Mouse (Mus musculus): ENCODE data around the gene Slx4ip. TPM values are rescaled to one million over a fixed set of nuclear protein-coding genes. Genes with fewer than 3 reads are reported as not detected.

Gene Slx4ip
- polyA plus RNA-seq, 1 experiment from 2014 or later, result 6.6 TPM

DNA sequence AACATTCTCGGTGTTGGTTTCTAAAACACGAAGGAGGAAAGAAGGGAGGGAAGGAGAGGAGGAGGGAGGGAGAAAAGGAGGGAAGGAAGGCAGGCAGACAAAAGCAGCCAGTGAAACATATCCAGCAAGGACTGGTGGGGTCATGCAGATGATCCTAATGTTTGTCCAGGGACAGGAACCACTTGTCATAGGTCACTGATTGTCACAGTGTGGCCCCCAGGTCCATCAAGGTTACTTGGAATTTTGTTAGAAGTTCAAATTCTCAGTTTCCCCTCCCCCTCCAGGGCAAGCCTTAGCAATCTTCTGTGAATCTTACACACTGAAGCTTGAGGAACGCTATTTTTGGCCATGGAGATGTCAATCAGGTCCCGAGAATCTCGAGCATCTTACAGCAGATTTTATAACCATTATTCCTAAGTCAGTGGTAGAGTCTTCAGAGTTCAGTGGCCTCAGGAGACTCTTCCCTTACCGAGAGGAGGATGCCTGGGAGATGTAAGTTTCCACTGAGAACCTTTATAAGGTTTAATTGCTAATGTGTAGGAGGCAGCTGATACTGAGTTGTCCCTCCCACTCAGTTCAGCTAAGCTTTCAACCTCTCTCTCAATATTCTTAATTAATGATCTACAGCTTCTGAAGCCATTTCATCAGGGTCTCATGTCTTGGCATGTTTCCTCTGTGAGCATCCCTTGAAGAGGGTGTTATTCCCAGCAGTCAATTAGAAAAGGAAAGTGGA, 95.1 kb downstream of the Slx4ip start:
- TF ChIP-seq CTCF (IDR thresholded peaks at IDR 0.05), result no peak
- ChIA-PET CTCF (no interaction called here), POLR2A (no interaction called here)
- no peaks in the 10 kb centered on the region for H3K27me3 ChIP-seq
- ATAC-seq (no peak), DNase-seq (ENCODE audit: low read depth, low spot score) (no peak)
- in situ Hi-C loops (cut with MboI; ENCODE audit: low pct_unique_long_range_greater_than_20kb), result no loop called here

GRCm38 (mm10) chr2:136993116-136993515, 102.1 kb downstream of the Slx4ip start:
- TF ChIP-seq CTCF (IDR thresholded peaks at IDR 0.05), result no peak
- ChIA-PET CTCF (interaction anchor here (0.7 to 1.5 kb wide), 4 partner anchors 8 to 739 kb away, joined by 3 to 4 read pairs (median 3); no protein-coding TSS in a partner anchor), POLR2A (no interaction called here)
- in situ Hi-C loops (cut with MboI; ENCODE audit: low pct_unique_long_range_greater_than_20kb), result loop anchor here (5.0 to 10.0 kb wide), 2 partner anchors 76 to 942 kb away; no protein-coding TSS in a partner anchor
- no peaks in the 10 kb centered on the region for H3K27me3 ChIP-seq
- DNase-seq (ENCODE audit: low read depth, low spot score) (no peak), ATAC-seq (no peak)

DNA sequence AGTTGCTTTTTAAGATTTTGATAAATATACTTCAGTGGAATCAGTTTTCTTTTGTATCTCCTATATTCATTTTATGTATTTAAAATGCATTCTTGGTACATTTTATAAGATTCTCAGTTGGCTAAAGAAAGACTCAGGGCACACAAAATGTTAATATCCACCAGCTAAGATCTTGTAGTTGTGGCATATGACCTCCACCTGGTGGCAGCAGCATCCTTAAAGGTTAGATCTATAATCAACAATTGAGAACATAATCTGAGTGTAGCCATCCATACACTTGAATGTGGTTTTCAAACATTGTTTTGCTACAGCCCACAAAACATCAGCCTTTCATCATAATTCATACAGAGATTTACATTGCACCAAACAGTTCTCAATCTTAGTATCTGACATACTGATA, 106.1 kb downstream of the Slx4ip start:
- CTCF ChIA-PET, result interaction anchor here (0.7 to 2.2 kb wide), 9 partner anchors 30 to 730 kb away, joined by 3 to 9 read pairs (median 3); no protein-coding TSS in a partner anchor
- POLR2A ChIA-PET, result no interaction called here
- DNase-seq (ENCODE audit: low read depth, low spot score) (no peak), ATAC-seq (no peak)
- TF ChIP-seq CTCF (IDR thresholded peaks at IDR 0.05), result peak; percentile 66
- H3K27me3 ChIP-seq, result no peaks in the 10 kb centered on the region
- in situ Hi-C loops (cut with MboI; ENCODE audit: low pct_unique_long_range_greater_than_20kb), result loop anchor here (5.0 to 10.0 kb wide), 2 partner anchors 735 to 938 kb away; no protein-coding TSS in a partner anchor

- DNase-seq (ENCODE audit: low read depth, low spot score), result no peak
- no peaks in the 10 kb centered on the region for H3K27me3 ChIP-seq
- ChIA-PET POLR2A (no interaction called here), CTCF (interaction anchor here (0.7 kb wide), 1 partner anchor 18 kb away, joined by 3 read pairs; no protein-coding TSS in a partner anchor)
- ATAC-seq, result no peak
- TF ChIP-seq CTCF (IDR thresholded peaks at IDR 0.05), result no peak
- in situ Hi-C loops (cut with MboI; ENCODE audit: low pct_unique_long_range_greater_than_20kb), result loop anchor here (5.0 kb wide), 1 partner anchor 105 kb away; no protein-coding TSS in a partner anchor
Observed at GRCm38 (mm10) chr2:137002031-137002430, 111.0 kb downstream of the Slx4ip start.

DNA sequence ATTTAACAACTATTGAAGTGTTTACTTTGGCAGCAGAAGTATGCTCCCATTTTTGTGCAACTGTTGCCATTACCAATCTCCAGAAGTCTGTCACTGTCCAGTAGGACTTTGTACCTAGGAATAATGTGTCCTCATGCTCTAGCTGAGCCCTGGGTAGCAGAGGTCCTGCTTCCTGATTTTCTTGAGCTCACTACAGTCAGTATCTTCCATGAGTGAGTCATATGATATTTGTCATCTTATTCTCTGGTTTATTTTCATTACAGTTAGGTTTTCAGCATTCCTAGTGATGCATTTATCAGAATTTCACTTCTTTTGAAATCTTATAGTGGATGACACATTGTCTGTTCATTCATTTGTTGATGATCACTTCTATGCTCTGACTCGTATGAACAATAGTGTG, 115.6 kb downstream of the Slx4ip start:
- POLR2A ChIA-PET, result interaction anchor here (1.2 kb wide), 1 partner anchor 41 kb away, joined by 3 read pairs; no protein-coding TSS in a partner anchor
- no peak for DNase-seq (ENCODE audit: low read depth, low spot score)
- no peaks in the 10 kb centered on the region for H3K27me3 ChIP-seq
- in situ Hi-C loops (cut with MboI; ENCODE audit: low pct_unique_long_range_greater_than_20kb), result loop anchor here (5.0 kb wide), 1 partner anchor 71 kb away; no protein-coding TSS in a partner anchor
- CTCF ChIA-PET, result interaction anchor here (0.8 kb wide), 1 partner anchor 38 kb away, joined by 3 read pairs; no protein-coding TSS in a partner anchor
- no peak for TF ChIP-seq CTCF (IDR thresholded peaks at IDR 0.05)
- peak; percentile 73 for ATAC-seq

- CTCF ChIA-PET, result interaction anchor here (0.7 to 1.5 kb wide), 3 partner anchors 10 to 652 kb away, joined by 3 to 4 read pairs (median 3); no protein-coding TSS in a partner anchor
- in situ Hi-C loops (cut with MboI; ENCODE audit: low pct_unique_long_range_greater_than_20kb), result no loop called here
Observed at GRCm38 (mm10) chr2:137011980-137012379, 121.0 kb downstream of the Slx4ip start.

GRCm38 (mm10) chr2:137013151-137013550, 122.1 kb downstream of the Slx4ip start:
- DNase-seq (ENCODE audit: low read depth, low spot score), result no peak
- POLR2A ChIA-PET, result no interaction called here
- no peak for TF ChIP-seq CTCF (IDR thresholded peaks at IDR 0.05)
- H3K27me3 ChIP-seq, result no peaks in the 10 kb centered on the region
- in situ Hi-C loops (cut with MboI; ENCODE audit: low pct_unique_long_range_greater_than_20kb), result no loop called here
- ATAC-seq, result no peak
- CTCF ChIA-PET, result no interaction called here

More at GRCm38 (mm10) chr2:137011980-137012379, 121.0 kb downstream of the Slx4ip start:
- ATAC-seq (no peak), DNase-seq (ENCODE audit: low read depth, low spot score) (no peak)
- TF ChIP-seq CTCF (IDR thresholded peaks at IDR 0.05), result no peak
- POLR2A ChIA-PET, result no interaction called here
- no peaks in the 10 kb centered on the region for H3K27me3 ChIP-seq

DNA sequence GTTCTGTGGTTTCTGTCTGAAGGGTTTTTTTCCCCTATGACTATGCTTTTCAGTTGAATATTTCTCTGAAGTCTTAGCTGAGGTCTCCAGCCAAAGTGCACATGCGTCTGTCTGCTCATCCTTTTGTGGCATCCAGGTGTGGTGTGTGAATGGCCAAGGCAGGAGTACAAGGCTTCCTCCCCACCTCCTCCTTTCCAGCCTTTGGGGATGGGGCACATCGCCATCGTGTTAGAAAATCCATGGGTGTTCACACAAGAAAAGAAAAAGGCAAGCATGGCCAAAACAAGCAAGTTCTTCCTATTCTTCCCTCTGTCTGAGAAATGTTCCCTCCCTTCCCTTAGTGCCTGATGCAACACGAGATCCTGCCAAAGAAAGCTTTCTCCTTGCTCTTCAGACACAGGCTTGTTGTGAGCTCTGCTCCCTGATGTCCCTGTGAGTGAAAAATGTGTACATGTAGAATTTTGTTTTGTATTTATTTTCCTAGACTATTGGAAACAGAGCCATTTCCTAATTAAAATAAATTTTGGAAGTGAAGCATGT, 122.9 kb downstream of the Slx4ip start:
- DNase-seq (ENCODE audit: low read depth, low spot score), result no peak
- in situ Hi-C loops (cut with MboI; ENCODE audit: low pct_unique_long_range_greater_than_20kb), result no loop called here
- ChIA-PET CTCF (no interaction called here), POLR2A (no interaction called here)
- TF ChIP-seq CTCF (IDR thresholded peaks at IDR 0.05), result no peak
- no peak for ATAC-seq
- no peaks in the 10 kb centered on the region for H3K27me3 ChIP-seq

DNA sequence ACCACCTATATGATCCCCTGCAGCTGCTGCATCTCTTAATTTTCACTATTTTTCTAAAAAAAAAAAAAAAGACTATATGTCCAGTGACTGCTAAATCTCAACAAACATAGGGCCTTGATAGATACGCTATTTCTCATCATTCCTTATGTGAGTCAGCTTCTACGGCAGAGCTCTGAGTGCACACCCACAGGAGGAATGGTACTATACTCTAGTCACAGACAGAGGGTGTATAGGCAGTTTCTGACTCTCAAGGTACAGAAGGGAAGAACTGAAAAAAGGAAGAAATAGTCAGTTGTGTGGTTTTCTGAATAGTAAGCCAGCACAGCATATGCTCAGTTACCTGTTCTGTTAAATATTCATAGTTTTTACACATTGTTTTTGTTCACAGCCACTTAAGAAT, 123.4 kb downstream of the Slx4ip start:
- DNase-seq (ENCODE audit: low read depth, low spot score) (no peak), ATAC-seq (no peak)
- no peaks in the 10 kb centered on the region for H3K27me3 ChIP-seq
- in situ Hi-C loops (cut with MboI; ENCODE audit: low pct_unique_long_range_greater_than_20kb), result no loop called here
- no peak for TF ChIP-seq CTCF (IDR thresholded peaks at IDR 0.05)
- CTCF ChIA-PET, result interaction anchor here (0.7 kb wide), 1 partner anchor 30 kb away, joined by 3 read pairs; no protein-coding TSS in a partner anchor
- POLR2A ChIA-PET, result no interaction called here

- ChIA-PET CTCF (interaction anchor here (1.1 to 1.2 kb wide), 2 partner anchors 30 to 38 kb away, joined by 3 read pairs; no protein-coding TSS in a partner anchor), POLR2A (no interaction called here)
- DNase-seq (ENCODE audit: low read depth, low spot score), result no peak
- no peaks in the 10 kb centered on the region for H3K27me3 ChIP-seq
- no peak for ATAC-seq
- no peak for TF ChIP-seq CTCF (IDR thresholded peaks at IDR 0.05)
- in situ Hi-C loops (cut with MboI; ENCODE audit: low pct_unique_long_range_greater_than_20kb), result no loop called here
Observed at GRCm38 (mm10) chr2:137044122-137044521, 153.1 kb downstream of the Slx4ip start.

GRCm38 (mm10) chr2:137049367-137049766, 158.3 kb downstream of the Slx4ip start:
- POLR2A ChIA-PET, result no interaction called here
- no peak for DNase-seq (ENCODE audit: low read depth, low spot score)
- ATAC-seq, result peak; percentile 96
- CTCF ChIA-PET, result interaction anchor here (1.2 to 1.7 kb wide), 3 partner anchors 8 to 30 kb away, joined by 3 to 6 read pairs (median 3); no protein-coding TSS in a partner anchor
- in situ Hi-C loops (cut with MboI; ENCODE audit: low pct_unique_long_range_greater_than_20kb), result no loop called here
- TF ChIP-seq CTCF (IDR thresholded peaks at IDR 0.05), result no peak
- no peaks in the 10 kb centered on the region for H3K27me3 ChIP-seq
